19 mouse cellular contexts compared by ENCODE assay signal in genomic region chr6:87796251-87796880, GRCm38 (mm10). TPM values are rescaled to one million over a fixed set of nuclear protein-coding genes. Genes with fewer than 3 reads are reported as not detected.
DNase-seq lines count a peak whose midpoint lies in the region; ATAC-seq and TF ChIP-seq lines count a peak whose summit lies in the region.
"Had no signal": no experiment of that assay in that cellular context is flagged by ENCODE, and none has a peak within 500 bp of the region (broad histone marks: within the 10 kb centered on the region; RNA-seq: fewer than 3 reads in every experiment).

No protein-coding gene starts in this region.

- H3K4me3 ChIP-seq in gastrocnemius, adult 2 months = no peak overlapping the region
- 0 out of 2 replicates have a peak overlapping the region, but pooled peaks have one; percentile 3 for H3K4me3 ChIP-seq in liver, embryonic 12.5 days
- H3K4me3 ChIP-seq: embryonic facial prominence, embryonic 13.5 days; forebrain, embryonic 10.5 days; hindbrain, embryonic 10.5 days; limb, embryonic 13.5 days; midbrain, embryonic 15.5 days; neural tube, embryonic 15.5 days had no signal

- DNase-seq in gastrocnemius, adult 2 months = no peak
- DNase-seq in gastrocnemius, postnatal 10 days = no peak
- DNase-seq in c-Kit-positive CD71-positive TER-119-positive erythroid progenitor cells, embryonic 14.5 days (ENCODE audit: low spot score) = peak; percentile 54
- no peak for DNase-seq in heart, postnatal 10 days
- DNase-seq in urinary bladder, adult 18-20 months (ENCODE audit: low spot score in 2 of 2) = no peak
- DNase-seq: adrenal gland, postnatal 36 days; cerebellum, adult 9-10 months; gastrocnemius, postnatal 14 days; right cerebral cortex, postnatal 14 days had no signal

- H3K4me2 ChIP-seq in liver, embryonic 12.5 days = peak overlapping the region; percentile 48
- H3K4me2 ChIP-seq: embryonic facial prominence, embryonic 13.5 days; limb, embryonic 13.5 days; midbrain, embryonic 15.5 days; neural tube, embryonic 15.5 days had no signal

- no peak for TF ChIP-seq CTCF in gastrocnemius, adult 2 months (IDR thresholded peaks at IDR 0.05)

- peak overlapping the region; percentile 59 for H3K9ac ChIP-seq in liver, embryonic 12.5 days
- H3K9ac ChIP-seq: embryonic facial prominence, embryonic 13.5 days; limb, embryonic 13.5 days; midbrain, embryonic 15.5 days; neural tube, embryonic 15.5 days had no signal

- H3K36me3 ChIP-seq in liver, embryonic 12.5 days = peaks cover 66% of the 10 kb centered on the region

- no peaks in the 10 kb centered on the region for H3K9me3 ChIP-seq in liver, embryonic 12.5 days (replicated peaks)
- H3K9me3 ChIP-seq: embryonic facial prominence, embryonic 13.5 days; forebrain, embryonic 10.5 days; hindbrain, embryonic 10.5 days; limb, embryonic 13.5 days; midbrain, embryonic 15.5 days; neural tube, embryonic 15.5 days had no signal

- 0 out of 2 replicates have a peak overlapping the region, but pooled peaks have one; percentile 20 for H3K27ac ChIP-seq in gastrocnemius, adult 2 months
- H3K27ac ChIP-seq in liver, embryonic 12.5 days = peak overlapping the region; percentile 89
- H3K27ac ChIP-seq: embryonic facial prominence, embryonic 13.5 days; forebrain, embryonic 10.5 days; limb, embryonic 13.5 days; midbrain, embryonic 15.5 days; neural tube, embryonic 15.5 days had no signal

- intact Hi-C loops in gastrocnemius, adult 2 months (cut with DNase I) = no loop called here
- intact Hi-C loops in heart, postnatal 10 days (cut with DNase I) = no loop called here

- peak; percentile 95 for ATAC-seq in liver, embryonic 12.5 days
- ATAC-seq in megakaryocyte-erythroid progenitor cell, adult 5-6 weeks (replicated peaks; ENCODE audit: low FRiP score, low TSS enrichment, poor library complexity, severe bottlenecking) = peak; percentile 53
- no peak for ATAC-seq in inflammation-experienced regulatory T-cells, adult 6 months
- ATAC-seq: lung, postnatal 0 days; midbrain, embryonic 15.5 days had no signal

- WGBS in liver, embryonic 12.5 days (ENCODE audit: insufficient replicate concordance) = 54% methylated on average over 6 of the region's 6 CpGs

- peaks cover 94% of the 10 kb centered on the region for H3K4me1 ChIP-seq in liver, embryonic 12.5 days
- H3K4me1 ChIP-seq: embryonic facial prominence, embryonic 13.5 days; midbrain, embryonic 15.5 days had no signal

- no peaks in the 10 kb centered on the region for H3K27me3 ChIP-seq in liver, embryonic 12.5 days (replicated peaks)
- H3K27me3 ChIP-seq: embryonic facial prominence, embryonic 13.5 days; limb, embryonic 13.5 days; midbrain, embryonic 15.5 days; neural tube, embryonic 15.5 days had no signal

RNA-seq across cellular contexts. Expression of gene Rab43, which starts 15.6 kb away (rescaled TPM):
- 1 to 10 TPM; 3.9 to 4.9 TPM for total RNA-seq in gastrocnemius, adult 2 months (2021)
- total RNA-seq in gastrocnemius, postnatal 10 days (2021) = 10 to 100 TPM; 10.1 to 14.9 TPM
- polyA plus RNA-seq in liver, embryonic 12.5 days (2016; fragmentation: Nextera tagmentation; extraction: Ambion mirVana) = 28.6 and 30.5 TPM in 2 replicates
- total RNA-seq in megakaryocyte-erythroid progenitor cell, adult 5-6 weeks (2014; fragmentation: Nextera tagmentation) = 49.7 and 51.5 TPM in 2 replicates
- 4.5 and 9.9 TPM in 2 replicates for total RNA-seq in megakaryocyte-erythroid progenitor cell, adult 5-6 weeks (2017)
- total RNA-seq in heart, postnatal 10 days (2021) = 10 to 100 TPM; 16.9 to 26.4 TPM
- 10 to 100 TPM; 11.1 to 18.7 (median 15.7) TPM for polyA plus RNA-seq in inflammation-experienced regulatory T-cells, adult 6 months (2017; shearing (Covaris generic))

RNA-seq across cellular contexts. Expression of gene Gp9, which starts 18.5 kb away (rescaled TPM):
- total RNA-seq in gastrocnemius, adult 2 months (2021) = not detected
- not detected for total RNA-seq in gastrocnemius, postnatal 10 days (2021)
- 40.9 and 44.2 TPM in 2 replicates for polyA plus RNA-seq in liver, embryonic 12.5 days (2016; fragmentation: Nextera tagmentation; extraction: Ambion mirVana)
- total RNA-seq in megakaryocyte-erythroid progenitor cell, adult 5-6 weeks (2014; fragmentation: Nextera tagmentation) = 1.8 and 4.5 TPM in 2 replicates
- 3.1 and 7.3 TPM in 2 replicates for total RNA-seq in megakaryocyte-erythroid progenitor cell, adult 5-6 weeks (2017)
- total RNA-seq in heart, postnatal 10 days (2021) = 1 to 10 TPM in 1 of 2 experiments, under 1 TPM in 1; 0.72 to 1.3 TPM
- under 1 TPM in 1 of 3 experiments, not detected in 2; 0.41 TPM for polyA plus RNA-seq in inflammation-experienced regulatory T-cells, adult 6 months (2017; shearing (Covaris generic))
- total RNA-seq: adrenal gland, postnatal 36 days; gastrocnemius, postnatal 14 days had no signal

RNA-seq across cellular contexts. Expression of gene Gm45140, which starts 39.2 kb away (rescaled TPM):
- 1 to 10 TPM in 1 of 2 experiments, under 1 TPM in 1; 0.45 to 1.7 TPM for total RNA-seq in gastrocnemius, adult 2 months (2021)
- 1 to 10 TPM; 1.7 to 2.5 TPM for total RNA-seq in gastrocnemius, postnatal 10 days (2021)
- 5.0 and 7.1 TPM in 2 replicates for polyA plus RNA-seq in liver, embryonic 12.5 days (2016; fragmentation: Nextera tagmentation; extraction: Ambion mirVana)
- 0.81 and 3.3 TPM in 2 replicates for total RNA-seq in megakaryocyte-erythroid progenitor cell, adult 5-6 weeks (2014; fragmentation: Nextera tagmentation)
- total RNA-seq in megakaryocyte-erythroid progenitor cell, adult 5-6 weeks (2017) = 18.3 and 19.5 TPM in 2 replicates
- total RNA-seq in heart, postnatal 10 days (2021) = 1 to 10 TPM; 1.6 to 2.9 TPM
- polyA plus RNA-seq in inflammation-experienced regulatory T-cells, adult 6 months (2017; shearing (Covaris generic)) = 1 to 10 TPM; 3.6 to 6.6 (median 4.6) TPM

RNA-seq across cellular contexts. Expression of gene Isy1, which starts 42.2 kb away (rescaled TPM):
- 10 to 100 TPM; 17.7 to 21.1 TPM for total RNA-seq in gastrocnemius, adult 2 months (2021)
- total RNA-seq in gastrocnemius, postnatal 10 days (2021) = 10 to 100 TPM; 22.0 to 26.9 TPM
- polyA plus RNA-seq in liver, embryonic 12.5 days (2016; fragmentation: Nextera tagmentation; extraction: Ambion mirVana) = 59.5 and 62.4 TPM in 2 replicates
- 85.1 and 88.1 TPM in 2 replicates for total RNA-seq in megakaryocyte-erythroid progenitor cell, adult 5-6 weeks (2014; fragmentation: Nextera tagmentation)
- total RNA-seq in megakaryocyte-erythroid progenitor cell, adult 5-6 weeks (2017) = 228 and 235 TPM in 2 replicates
- total RNA-seq in heart, postnatal 10 days (2021) = 10 to 100 TPM; 22.2 to 26.2 TPM
- polyA plus RNA-seq in inflammation-experienced regulatory T-cells, adult 6 months (2017; shearing (Covaris generic)) = 100 to 1,000 TPM in 1 of 3 experiments, 10 to 100 TPM in 2; 84.1 to 102 (median 98.9) TPM

RNA-seq across cellular contexts. Expression of gene Cnbp, which starts 54.5 kb away (rescaled TPM):
- total RNA-seq in gastrocnemius, adult 2 months (2021) = 100 to 1,000 TPM; 475 to 511 TPM
- total RNA-seq in gastrocnemius, postnatal 10 days (2021) = 100 to 1,000 TPM; 444 to 488 TPM
- polyA plus RNA-seq in liver, embryonic 12.5 days (2016; fragmentation: Nextera tagmentation; extraction: Ambion mirVana) = 896 and 933 TPM in 2 replicates
- total RNA-seq in megakaryocyte-erythroid progenitor cell, adult 5-6 weeks (2014; fragmentation: Nextera tagmentation) = 524 and 599 TPM in 2 replicates
- total RNA-seq in megakaryocyte-erythroid progenitor cell, adult 5-6 weeks (2017) = 1,213 and 1,503 TPM in 2 replicates
- 100 to 1,000 TPM; 308 to 311 TPM for total RNA-seq in heart, postnatal 10 days (2021)
- polyA plus RNA-seq in inflammation-experienced regulatory T-cells, adult 6 months (2017; shearing (Covaris generic)) = 1,000 to 10,000 TPM in 2 of 3 experiments, 100 to 1,000 TPM in 1; 888 to 1,186 (median 1,089) TPM
